Mouse (Mus musculus) erythroblast, embryonic 14.5 days (primary cell): ENCODE measurements around the gene Shroom1.

Source experiments
- GATA1 ChIP-seq: IDR thresholded peaks from 2 replicates; pipeline ENCODE4 v1.6.1; 2012; ENCODE audit warnings: low read length, inconsistent platforms, mixed read lengths
- TAL1 ChIP-seq: IDR thresholded peaks from 3 replicates; pipeline ENCODE4 v1.6.1; 2012; ENCODE audit warnings: low read length, inconsistent platforms, mixed read lengths

DNA sequence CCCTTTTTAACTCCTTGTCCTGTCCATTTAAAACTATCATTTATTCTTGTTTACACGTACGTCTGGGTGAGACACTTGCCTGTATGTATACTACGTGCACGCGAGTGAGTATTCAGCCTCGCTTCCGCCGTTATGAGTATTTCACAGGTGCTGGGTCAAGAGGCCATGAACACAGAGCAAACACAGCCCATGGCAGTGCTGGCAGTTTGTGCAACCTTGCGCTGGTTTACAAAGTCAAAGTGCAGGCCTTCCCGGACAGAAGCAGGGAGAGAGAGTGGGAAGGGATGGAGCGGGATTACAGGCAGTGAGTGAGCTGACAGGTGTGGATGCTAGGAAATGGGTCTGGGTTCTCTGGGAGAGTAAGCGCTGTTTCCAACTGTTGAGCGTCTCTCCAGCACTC lies 10.8 kb upstream of the Shroom1 start:
- no peak for TF ChIP-seq TAL1
- TF ChIP-seq GATA1 = no peak
